Mouse (Mus musculus): Measurements from ENCODE around the gene Cks1b.

Gene Cks1b

GRCm38 (mm10) chr3:89395806-89396653 is 22.2 kb downstream of the Cks1b start:
- peak; percentile 70 for DNase-seq (ENCODE audit: low spot score)

GRCm38 (mm10) chr3:89395419-89395805 is 22.8 kb downstream of the Cks1b start:
- DNase-seq (ENCODE audit: low spot score), result no peak

- peak; percentile 83 for DNase-seq (ENCODE audit: low spot score)
These were observed 23.3 kb downstream of the Cks1b start for GRCm38 (mm10) chr3:89394894-89395256.

GRCm38 (mm10) chr3:89394006-89394893 is 23.9 kb downstream of the Cks1b start, which contains the start of gene Zbtb7b:
TSS of gene Zbtb7b (minus strand) at chr3:89394776.
- peak; percentile 83 for DNase-seq (ENCODE audit: low spot score)

GRCm38 (mm10) chr3:89393605-89394004 is 24.6 kb downstream of the Cks1b start:
- peak; percentile 99 for DNase-seq (ENCODE audit: low spot score)

GRCm38 (mm10) chr3:89392871-89393311 is 25.3 kb downstream of the Cks1b start:
- DNase-seq (ENCODE audit: low spot score), result no peak

GRCm38 (mm10) chr3:89391663-89392511 is 26.3 kb downstream of the Cks1b start:
- DNase-seq (ENCODE audit: low spot score), result peak; percentile 66

GRCm38 (mm10) chr3:89390699-89391662 is 27.2 kb downstream of the Cks1b start:
- peak; percentile 52 for DNase-seq (ENCODE audit: low spot score)

- DNase-seq (ENCODE audit: low spot score), result peak; percentile 58
These were observed 28.1 kb downstream of the Cks1b start for GRCm38 (mm10) chr3:89390111-89390515.

- no peak for DNase-seq (ENCODE audit: low spot score)
These were observed 29.1 kb downstream of the Cks1b start for GRCm38 (mm10) chr3:89388901-89389740.

- peak; percentile 67 for DNase-seq (ENCODE audit: low spot score)
These were observed 29.9 kb downstream of the Cks1b start for GRCm38 (mm10) chr3:89388134-89388881.

- DNase-seq (ENCODE audit: low spot score), result peak; percentile 46
These were observed 30.6 kb downstream of the Cks1b start for GRCm38 (mm10) chr3:89387632-89388031.

GRCm38 (mm10) chr3:89386438-89387420 is 31.5 kb downstream of the Cks1b start:
- no peak for DNase-seq (ENCODE audit: low spot score)

GRCm38 (mm10) chr3:89385451-89385850 is 32.7 kb downstream of the Cks1b start:
- DNase-seq (ENCODE audit: low spot score), result no peak

GRCm38 (mm10) chr3:89384331-89385076 is 33.7 kb downstream of the Cks1b start:
- DNase-seq (ENCODE audit: low spot score), result no peak

GRCm38 (mm10) chr3:89383651-89384255 is 34.4 kb downstream of the Cks1b start:
- DNase-seq (ENCODE audit: low spot score), result no peak

Measured in ovary, postnatal 36 days (tissue).